Mouse (Mus musculus) liver, embryonic 14.5 days (tissue): ENCODE results near the gene Ankrd49. TPM values are rescaled to one million over a fixed set of nuclear protein-coding genes. Genes with fewer than 3 reads are reported as not detected.

Experiments used
- ATAC-seq: fragments of 200-750 bp; cut with Nextera tagmentation; 2 replicates; pipeline ENCODE4 v1.8.0; 2017; ENCODE audit warnings: moderate number of reproducible peaks, mild to moderate bottlenecking, moderate library complexity; ENCODE audit not compliant: insufficient read depth
- DNase-seq, 3 experiments: peaks; one replicate each; pipeline ENCODE4 v3.0.0-alpha.2; 2012 to 2013; ENCODE audit warnings: low read depth in 3 of 3, low spot score in 3 of 3
- H3K27ac ChIP-seq: fragments of 300-500 bp; sonication (generic); 2 replicates; pipeline ENCODE4 v1.5.1; 2014; ENCODE audit warnings: moderate library complexity, mild to moderate bottlenecking, control low read depth, inconsistent platforms
- H3K27me3 ChIP-seq: fragments of 300-500 bp; sonication (generic); 2 replicates; pipeline ENCODE4 v1.6.1; 2014; ENCODE audit warnings: mild to moderate bottlenecking, low read length, moderate library complexity; ENCODE audit not compliant: control insufficient read depth, insufficient read depth
- H3K36me3 ChIP-seq: fragments of 300-500 bp; sonication (generic); replicated peaks from 2 replicates; pipeline ENCODE4 v1.6.1; 2014; ENCODE audit warnings: low read depth; ENCODE audit not compliant: control insufficient read depth, insufficient read depth
- H3K4me1 ChIP-seq, 2 experiments: fragments of 200-500 bp in 1 of 2; fragments of 300-500 bp in 1 of 2; sonication (generic) in 1 of 2; replicated peaks; 2 replicates each; pipeline ENCODE4 v1.6.1; 2012 to 2014; ENCODE audit warnings: antibody characterized with exemption in 1 of 2, inconsistent platforms in 1 of 2, low read length in 1 of 2; ENCODE audit not compliant: control insufficient read depth in 2 of 2, insufficient read depth in 2 of 2
- H3K4me2 ChIP-seq: fragments of 300-500 bp; sonication (generic); 2 replicates; pipeline ENCODE4 v1.6.1; 2014; ENCODE audit warnings: low read depth, mild to moderate bottlenecking, control low read depth, moderate library complexity
- H3K4me3 ChIP-seq, 2 experiments: fragments of 200-500 bp in 1 of 2; fragments of 300-500 bp in 1 of 2; sonication (generic) in 1 of 2; 2 replicates each; pipeline ENCODE4 v1.5.1; 2012 to 2014; ENCODE audit warnings: low read depth in 2 of 2, low read length in 2 of 2, mild to moderate bottlenecking in 2 of 2, control low read depth in 1 of 2, inconsistent platforms in 1 of 2, moderate library complexity in 1 of 2; ENCODE audit not compliant: insufficient read depth in 1 of 2
- H3K9ac ChIP-seq: fragments of 300-500 bp; sonication (generic); replicated peaks from 2 replicates; pipeline ENCODE4 v1.6.1; 2014; ENCODE audit warnings: mild to moderate bottlenecking, control low read depth, moderate library complexity
- H3K9me3 ChIP-seq: fragments of 300-500 bp; sonication (generic); 2 replicates; pipeline ENCODE4 v1.6.1; 2016; ENCODE audit warnings: low read length, mixed read lengths; ENCODE audit not compliant: control insufficient read depth
- CTCF ChIP-seq: IDR thresholded peaks from 2 replicates; pipeline ENCODE4 v1.5.1; 2016; ENCODE audit warnings: antibody characterized with exemption, low read depth, control low read depth
- EP300 ChIP-seq: IDR thresholded peaks from 2 replicates; pipeline ENCODE4 v1.6.1; 2016; ENCODE audit warnings: antibody characterized with exemption, low read depth
- WGBS: fragments of 180-500 bp; shearing (Covaris S2); extraction: QIAGEN DNeasy Blood & Tissue Kit; methylation state at CpG from one replicate; pipeline ENCODE4 v1.1.7; 2014; ENCODE audit not compliant: insufficient replicate concordance; 5-methylcytosine and 5-hydroxymethylcytosine counted together
- polyA plus RNA-seq, 2 experiments: library from polyadenylated mRNA; depleted of rRNA in 1 of 2; stranded (reverse) in 1 of 2; unstranded in 1 of 2; fragments of >200 nt; fragmentation: Nextera tagmentation in 1 of 2; extraction: Ambion mirVana in 1 of 2; gene quantifications; 2 replicates each; pipeline versions ENCODE4 v1.2.1 to v1.2.3; 2012 to 2014

Gene Ankrd49
- polyA plus RNA-seq, 2 experiments, result 13.6 to 28.4 TPM

- Histone ChIP-seq H3K36me3 (no peaks in the 10 kb centered on the region), H3K27ac (no peak overlapping the region), H3K4me2 (no peak overlapping the region), H3K4me3 (no peak overlapping the region), H3K27me3 (no peaks in the 10 kb centered on the region), H3K9ac (no peak overlapping the region), H3K4me1 (0 out of 4 replicates have a peak, but pooled peaks cover 0 to 2% of the 10 kb centered on the region in 2 experiments), H3K9me3 (no peaks in the 10 kb centered on the region)
- ATAC-seq (no peak), DNase-seq (no peak)
- TF ChIP-seq CTCF, result no peak
- no peak for TF ChIP-seq EP300
These were observed 25.4 kb downstream of the Ankrd49 start for GRCm38 (mm10) chr9:14759261-14759660.

DNA sequence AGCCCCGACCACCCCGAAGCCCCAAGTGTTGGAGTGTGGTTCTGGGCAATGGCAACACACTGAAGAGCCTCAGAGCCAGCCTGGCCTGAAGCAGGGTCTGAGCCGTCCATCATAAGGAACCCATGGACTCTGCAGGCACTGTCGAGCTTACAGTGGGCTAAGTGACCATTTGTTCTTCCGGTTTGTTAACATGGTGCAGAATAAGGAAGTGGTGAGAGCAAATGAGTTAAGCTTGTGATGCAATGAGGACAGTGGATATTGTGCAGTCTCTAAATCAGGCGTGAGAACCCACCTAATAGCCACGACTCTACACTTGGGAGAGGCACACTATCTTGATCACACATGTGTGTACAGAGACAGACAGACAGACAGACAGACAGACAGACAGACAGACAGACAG lies 26.1 kb downstream of the Ankrd49 start:
- no peak overlapping the region for H3K4me3 ChIP-seq
- no peak for DNase-seq
- no peaks in the 10 kb centered on the region for H3K27me3 ChIP-seq
- no peak overlapping the region for H3K4me2 ChIP-seq
- no peaks in the 10 kb centered on the region for H3K36me3 ChIP-seq
- no peak for TF ChIP-seq CTCF
- no peak for TF ChIP-seq EP300
- no peak overlapping the region for H3K9ac ChIP-seq
- H3K9me3 ChIP-seq, result no peaks in the 10 kb centered on the region
- 0 out of 4 replicates have a peak, but pooled peaks cover 0 to 2% of the 10 kb centered on the region in 2 experiments for H3K4me1 ChIP-seq
- H3K27ac ChIP-seq, result no peak overlapping the region
- ATAC-seq, result no peak
- 26% methylated on average over 7 of the region's 7 CpGs for WGBS

- TF ChIP-seq EP300, result no peak
- TF ChIP-seq CTCF, result no peak
- Histone ChIP-seq H3K27me3 (peaks cover 4% of the 10 kb centered on the region), H3K9me3 (no peaks in the 10 kb centered on the region), H3K9ac (no peak overlapping the region), H3K4me1 (0 out of 4 replicates have a peak, but pooled peaks cover 0 to 2% of the 10 kb centered on the region in 2 experiments), H3K4me2 (no peak overlapping the region), H3K27ac (no peak overlapping the region), H3K36me3 (no peaks in the 10 kb centered on the region), H3K4me3 (no peak overlapping the region)
- 50% methylated on average over 3 of the region's 3 CpGs for WGBS
- ATAC-seq (no peak), DNase-seq (no peak)
These were observed 30.2 kb downstream of the Ankrd49 start for GRCm38 (mm10) chr9:14754469-14754868.

GRCm38 (mm10) chr9:14753947-14754346 lies 30.7 kb downstream of the Ankrd49 start:
- no peaks in the 10 kb centered on the region for H3K4me1 ChIP-seq
- no peak overlapping the region for H3K27ac ChIP-seq
- ATAC-seq, result no peak
- no peak for TF ChIP-seq CTCF
- TF ChIP-seq EP300, result no peak
- peaks cover 4% of the 10 kb centered on the region for H3K27me3 ChIP-seq
- H3K4me3 ChIP-seq, result no peak overlapping the region
- H3K9ac ChIP-seq, result no peak overlapping the region
- H3K36me3 ChIP-seq, result no peaks in the 10 kb centered on the region
- no peak overlapping the region for H3K4me2 ChIP-seq
- no peak for DNase-seq
- no peaks in the 10 kb centered on the region for H3K9me3 ChIP-seq

DNA sequence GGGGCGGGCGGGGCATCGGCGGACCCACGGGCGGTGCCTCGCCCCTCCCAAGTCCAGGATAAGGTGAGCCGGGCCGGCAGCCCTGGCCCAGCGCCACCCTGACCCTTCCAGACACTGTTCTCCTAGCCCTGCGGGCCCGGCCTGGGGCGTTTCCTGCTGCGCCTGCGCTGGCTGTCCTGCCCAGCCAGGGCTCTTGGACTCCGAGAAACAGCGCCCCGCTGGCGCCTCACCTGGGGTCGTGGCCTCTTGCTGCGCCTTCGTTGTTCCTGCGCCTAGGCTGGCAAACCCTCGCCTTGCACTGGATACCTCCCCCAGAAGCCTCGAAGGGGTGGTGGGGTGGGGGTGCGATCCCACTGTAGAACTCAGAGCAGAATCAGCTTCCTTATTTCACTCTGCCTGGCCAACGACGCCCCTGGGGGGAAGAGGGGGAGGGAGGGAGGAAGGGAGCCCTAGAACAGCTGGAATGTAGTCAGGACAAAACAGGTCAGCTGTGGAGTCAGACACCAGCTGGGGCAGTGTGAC lies 32.6 kb downstream of the Ankrd49 start, which contains the start of gene Fut4:
TSS of gene Fut4 (minus strand) at position 393 of the 522 bp plus-strand sequence.
- no peak for TF ChIP-seq CTCF
- no peak for TF ChIP-seq EP300
- peak within 1 kb of the TSS; percentile 40 to 46 for H3K4me3 ChIP-seq
- no peaks in the 10 kb centered on the region for H3K4me1 ChIP-seq
- no peaks in the 10 kb centered on the region for H3K36me3 ChIP-seq
- peak within 1 kb of the TSS; percentile 66 for H3K4me2 ChIP-seq
- H3K27ac ChIP-seq, result no peak within 1 kb of the TSS
- H3K9ac ChIP-seq, result peak within 1 kb of the TSS; percentile 18; the same call in 1 of the 2 replicates
- peaks cover 4% of the 10 kb centered on the region for H3K27me3 ChIP-seq
- no peaks in the 10 kb centered on the region for H3K9me3 ChIP-seq
- WGBS, result 0% methylated on average over 28 of the region's 28 CpGs
- DNase-seq (no peak), ATAC-seq (peak; percentile 51; the same call in 1 of the 2 replicates)
